Mouse (Mus musculus) erythroblast, embryonic 14.5 days (primary cell): ENCODE results near the gene 2510002D24Rik.

Experiments used
- GATA1 ChIP-seq: IDR thresholded peaks from 2 replicates; pipeline ENCODE4 v1.6.1; 2012; ENCODE audit warnings: low read length, inconsistent platforms, mixed read lengths
- TAL1 ChIP-seq: IDR thresholded peaks from 3 replicates; pipeline ENCODE4 v1.6.1; 2012; ENCODE audit warnings: low read length, inconsistent platforms, mixed read lengths

DNA sequence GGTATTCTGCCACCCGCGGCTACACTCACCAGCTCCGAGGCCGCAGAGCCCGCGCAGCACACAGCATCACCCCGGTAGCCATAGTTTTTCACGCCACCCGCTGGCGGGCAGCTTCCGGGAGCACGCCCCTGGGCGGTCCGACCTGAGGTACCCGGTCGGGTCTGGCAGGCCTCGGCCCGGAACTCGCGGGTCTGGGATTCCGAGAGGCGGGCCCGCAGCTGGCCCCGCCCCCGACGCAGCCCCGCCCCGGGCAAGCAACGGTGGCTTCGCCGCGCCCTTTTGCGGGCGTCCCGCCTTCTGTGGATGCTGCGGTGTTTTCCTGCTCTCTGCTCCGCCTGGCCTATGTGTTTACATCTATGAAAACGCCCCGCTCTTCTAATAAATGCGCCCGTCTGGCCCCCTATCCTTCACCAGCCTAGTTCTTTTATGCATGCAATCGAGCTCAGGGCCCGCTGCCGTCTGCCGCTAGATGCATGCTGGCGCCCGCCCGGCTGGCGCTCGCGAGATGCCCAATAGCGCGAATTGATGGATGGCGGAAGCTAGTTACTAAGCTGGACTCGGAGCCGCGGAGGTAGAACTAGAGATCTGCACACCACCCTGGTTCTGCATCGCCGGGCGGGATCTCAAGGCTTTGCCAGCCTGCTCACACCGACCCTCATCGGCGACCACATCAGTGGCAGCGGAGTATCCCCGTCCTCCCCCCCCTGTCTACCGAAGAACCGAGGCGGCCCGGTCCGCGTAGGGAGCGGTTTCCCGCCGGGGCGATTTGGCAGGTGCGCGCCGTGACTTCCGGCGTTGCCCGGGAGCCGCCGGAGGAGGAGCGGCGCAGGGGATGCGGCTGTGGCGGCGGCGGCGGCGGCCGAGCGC is 40.3 kb downstream of the 2510002D24Rik start, which contains the start of the genes Mrpl40 and Hira:
- TF ChIP-seq TAL1, result no peak
- no peak for TF ChIP-seq GATA1
